Mouse (Mus musculus) liver, postnatal 0 days (tissue): ENCODE results near the gene Tmem120b. TPM values are rescaled to one million over a fixed set of nuclear protein-coding genes. Genes with fewer than 3 reads are reported as not detected.

ENCODE experiments used
- ATAC-seq: fragments of 200-750 bp; cut with Nextera tagmentation; 2 replicates; pipeline ENCODE4 v1.8.0; 2017; ENCODE audit warnings: mild to moderate bottlenecking, moderate library complexity
- DNase-seq: peaks from one replicate; pipeline ENCODE4 v3.0.0-alpha.2; 2016
- H3K27ac ChIP-seq: fragments of 300-500 bp; sonication (generic); 2 replicates; pipeline ENCODE4 v1.5.1; 2014; ENCODE audit warnings: antibody characterized with exemption, moderate library complexity, mild to moderate bottlenecking, low read depth
- H3K27me3 ChIP-seq: fragments of 300-500 bp; sonication (generic); 2 replicates; pipeline ENCODE4 v1.6.1; 2014; ENCODE audit warnings: low read length, control low read depth, mixed read lengths; ENCODE audit not compliant: insufficient read depth
- H3K36me3 ChIP-seq: fragments of 300-500 bp; sonication (generic); replicated peaks from 2 replicates; pipeline ENCODE4 v1.6.1; 2014; ENCODE audit warnings: mild to moderate bottlenecking, control low read depth, low read length, moderate library complexity, mixed read lengths; ENCODE audit not compliant: insufficient read depth
- H3K4me1 ChIP-seq: fragments of 300-500 bp; sonication (generic); 2 replicates; pipeline ENCODE4 v1.6.1; 2014; ENCODE audit warnings: antibody characterized with exemption, mild to moderate bottlenecking, control low read depth; ENCODE audit not compliant: insufficient read depth
- H3K4me2 ChIP-seq: fragments of 300-500 bp; sonication (generic); 2 replicates; pipeline ENCODE4 v1.6.1; 2014; ENCODE audit warnings: low read depth, mild to moderate bottlenecking, low read length, moderate library complexity, mixed read lengths
- H3K4me3 ChIP-seq: fragments of 300-500 bp; sonication (generic); 2 replicates; pipeline ENCODE4 v1.5.1; 2014; ENCODE audit warnings: low read depth, low read length
- H3K9ac ChIP-seq: fragments of 300-500 bp; sonication (generic); replicated peaks from 2 replicates; pipeline ENCODE4 v1.6.1; 2014; ENCODE audit warnings: mild to moderate bottlenecking, moderate library complexity
- H3K9me3 ChIP-seq: fragments of 300-500 bp; sonication (generic); 2 replicates; pipeline ENCODE4 v1.6.1; 2016; ENCODE audit warnings: mild to moderate bottlenecking, control low read depth, low read length, mixed read lengths
- CTCF ChIP-seq: sonication (generic); IDR thresholded peaks from 2 replicates; pipeline ENCODE4 v1.5.1; 2016; ENCODE audit warnings: antibody characterized with exemption, low read depth
- EP300 ChIP-seq: IDR thresholded peaks from 2 replicates; pipeline ENCODE4 v1.6.1; 2016; ENCODE audit warnings: antibody characterized with exemption, low read depth, mild to moderate bottlenecking
- WGBS: fragments of 180-500 bp; shearing (Covaris S2); extraction: QIAGEN DNeasy Blood & Tissue Kit; methylation state at CpG from one replicate; pipeline ENCODE4 v1.1.7; 2014; ENCODE audit not compliant: insufficient replicate concordance; 5-methylcytosine and 5-hydroxymethylcytosine counted together
- polyA plus RNA-seq: library from polyadenylated mRNA; unstranded; fragments of >200 nt; fragmentation: Nextera tagmentation; extraction: Ambion mirVana; gene quantifications from 2 replicates; pipeline ENCODE4 v1.2.1, GENCODE M21; 2015

Gene Tmem120b
- polyA plus RNA-seq, 1 experiment from 2014 or later = 12.8 TPM

- peak overlapping the region; percentile 55 for H3K4me2 ChIP-seq
- no peaks in the 10 kb centered on the region for H3K9me3 ChIP-seq
- DNase-seq (no peak), ATAC-seq (peak; percentile 56)
- peaks cover 10% of the 10 kb centered on the region; the same call in 1 of the 2 replicates for H3K36me3 ChIP-seq
- peak overlapping the region; percentile 27 for H3K9ac ChIP-seq
- H3K4me3 ChIP-seq = no peak overlapping the region
- TF ChIP-seq EP300 (no peak), CTCF (no peak)
- WGBS = 78% methylated on average over 4 of the region's 4 CpGs
- peak overlapping the region; percentile 57; the same call in 1 of the 2 replicates for H3K27ac ChIP-seq
- no peaks in the 10 kb centered on the region for H3K27me3 ChIP-seq
- peaks cover 31% of the 10 kb centered on the region for H3K4me1 ChIP-seq
Measured at GRCm38 (mm10) chr5:123035089-123035488, 33.1 kb upstream of the Tmem120b start.

- H3K9ac ChIP-seq = peak overlapping the region; percentile 27
- ATAC-seq (peak; percentile 76), DNase-seq (peak; percentile 61)
- peak overlapping the region; percentile 55 for H3K4me2 ChIP-seq
- H3K27ac ChIP-seq = peak overlapping the region; percentile 57
- peaks cover 32% of the 10 kb centered on the region for H3K4me1 ChIP-seq
- H3K27me3 ChIP-seq = no peaks in the 10 kb centered on the region
- peaks cover 6% of the 10 kb centered on the region; the same call in 1 of the 2 replicates for H3K36me3 ChIP-seq
- no peaks in the 10 kb centered on the region for H3K9me3 ChIP-seq
- no peak overlapping the region for H3K4me3 ChIP-seq
- TF ChIP-seq EP300 = peak; percentile 30; the same call in 1 of the 2 replicates
- TF ChIP-seq CTCF = no peak
- 26% methylated on average over 6 of the region's 6 CpGs for WGBS
Measured at GRCm38 (mm10) chr5:123035564-123035963, 32.7 kb upstream of the Tmem120b start.

GRCm38 (mm10) chr5:123038115-123038514, 30.1 kb upstream of the Tmem120b start:
- Histone ChIP-seq H3K9ac (no peak overlapping the region), H3K27me3 (no peaks in the 10 kb centered on the region), H3K27ac (no peak overlapping the region), H3K4me3 (no peak overlapping the region), H3K4me1 (peaks cover 37% of the 10 kb centered on the region), H3K9me3 (no peaks in the 10 kb centered on the region), H3K4me2 (no peak overlapping the region), H3K36me3 (no peaks in the 10 kb centered on the region)
- TF ChIP-seq CTCF (no peak), EP300 (no peak)
- no peak for DNase-seq
- no peak for ATAC-seq
- WGBS = 42% methylated on average over 5 of the region's 5 CpGs

- TF ChIP-seq CTCF = peak; percentile 8; the same call in 1 of the 2 replicates
- no peak for TF ChIP-seq EP300
- H3K4me2 ChIP-seq = peak overlapping the region; percentile 93
- peak overlapping the region; percentile 64 for H3K27ac ChIP-seq
- ATAC-seq (peak; percentile 83), DNase-seq (peak; percentile 93)
- H3K4me3 ChIP-seq = peak overlapping the region; percentile 47
- no peaks in the 10 kb centered on the region for H3K27me3 ChIP-seq
- peak overlapping the region; percentile 59 for H3K9ac ChIP-seq
- H3K36me3 ChIP-seq = no peaks in the 10 kb centered on the region
- H3K4me1 ChIP-seq = peaks cover 37% of the 10 kb centered on the region
- WGBS = 2% methylated on average over 25 of the region's 25 CpGs
- H3K9me3 ChIP-seq = no peaks in the 10 kb centered on the region
Measured at GRCm38 (mm10) chr5:123039120-123039752, 29.0 kb upstream of the Tmem120b start.

GRCm38 (mm10) chr5:123040796-123041195, 27.4 kb upstream of the Tmem120b start:
- no peak for ATAC-seq
- no peaks in the 10 kb centered on the region for H3K9me3 ChIP-seq
- H3K4me3 ChIP-seq = no peak overlapping the region
- H3K9ac ChIP-seq = no peak overlapping the region; the same call in 1 of the 2 replicates
- H3K4me1 ChIP-seq = peaks cover 27% of the 10 kb centered on the region
- H3K27me3 ChIP-seq = no peaks in the 10 kb centered on the region
- H3K27ac ChIP-seq = peak overlapping the region; percentile 55
- no peak for TF ChIP-seq CTCF
- TF ChIP-seq EP300 = no peak
- H3K4me2 ChIP-seq = peak overlapping the region; percentile 42
- DNase-seq = no peak
- no peaks in the 10 kb centered on the region for H3K36me3 ChIP-seq
- 30% methylated on average over 7 of the region's 7 CpGs for WGBS

- Histone ChIP-seq H3K9me3 (no peaks in the 10 kb centered on the region), H3K9ac (no peak overlapping the region), H3K27me3 (no peaks in the 10 kb centered on the region), H3K4me1 (peaks cover 14% of the 10 kb centered on the region), H3K4me2 (no peak overlapping the region), H3K4me3 (no peak overlapping the region), H3K36me3 (no peaks in the 10 kb centered on the region), H3K27ac (no peak overlapping the region)
- ATAC-seq (no peak), DNase-seq (peak; percentile 68)
- TF ChIP-seq CTCF (peak; percentile 76), EP300 (no peak)
- 23% methylated on average over 7 of the region's 7 CpGs for WGBS
Measured at GRCm38 (mm10) chr5:123043856-123044255, 24.4 kb upstream of the Tmem120b start.
